Mouse (Mus musculus) bone marrow, adult 2 months (tissue): ENCODE measurements at regions not wholly inside any gene's neighbourhood (a gene's known extent, or its start where the extent isn't known, plus 50 kb on each side); places are given as distances from the start of the nearest gene placed in this dataset.

ENCODE experiments used
- CTCF ChIP-seq: fragments of 200-500 bp; IDR thresholded peaks from 2 replicates; pipeline ENCODE4 v1.5.1; 2011; ENCODE audit warnings: low read length, control low read depth; ENCODE audit not compliant: control insufficient read depth, insufficient read depth
- POLR2A ChIP-seq: fragments of 200-500 bp; IDR thresholded peaks from 2 replicates; pipeline ENCODE4 v1.6.1; 2011; ENCODE audit warnings: low read depth, mild to moderate bottlenecking, control low read depth, low read length, borderline replicate concordance; ENCODE audit not compliant: control insufficient read depth

DNA sequence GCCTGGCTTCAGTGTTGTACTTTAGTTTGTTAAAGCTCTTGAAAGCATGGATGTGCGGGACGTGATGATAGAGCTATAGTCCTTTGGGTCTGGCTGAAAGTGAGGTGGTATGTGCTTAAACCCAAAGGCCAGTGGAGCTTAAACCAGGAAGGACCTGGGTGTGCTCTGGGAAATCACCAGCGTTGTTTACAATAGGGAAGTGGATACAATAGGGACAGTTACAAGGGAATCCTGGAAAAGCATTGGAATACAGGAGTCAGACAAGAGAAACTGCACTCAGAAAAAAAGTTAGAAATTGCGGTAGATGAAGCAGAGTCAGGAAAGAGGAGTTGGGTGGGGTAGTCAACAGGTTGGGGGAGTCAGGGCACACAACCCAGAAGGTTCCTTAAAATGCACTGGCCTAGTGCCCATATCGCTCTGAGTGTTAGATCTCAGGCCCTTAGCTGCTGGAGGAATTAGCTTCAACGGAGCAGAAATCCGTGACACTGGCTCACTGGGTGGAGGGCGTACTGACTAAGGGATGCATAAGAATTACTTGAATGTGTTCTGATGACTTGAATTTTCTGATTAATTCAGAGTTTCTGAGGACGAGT is 82.4 kb upstream of the Zfp366 start:
- no peak for TF ChIP-seq CTCF
- TF ChIP-seq POLR2A, result no peak
